Mouse (Mus musculus): ENCODE results near the gene Tmc8. TPM values are rescaled to one million over a fixed set of nuclear protein-coding genes. Genes with fewer than 3 reads are reported as not detected.
A peak's percentile ranks its signal among the peaks of the same experiment; 100 is the strongest.

Tmc8 gene
- polyA plus RNA-seq, 1 experiment = 3.1 TPM

GRCm38 (mm10) chr11:117790286-117790685 is 8.4 kb downstream of the Tmc8 start:
- no peak overlapping the region for H3K9ac ChIP-seq (ENCODE audit: low read depth, poor library complexity, severe bottlenecking)
- no peaks in the 10 kb centered on the region for H3K27me3 ChIP-seq (ENCODE audit: control insufficient read depth, insufficient read depth, low read length, poor library complexity, severe bottlenecking)
- no peak overlapping the region for H3K27ac ChIP-seq (ENCODE audit: insufficient read depth, low read length)

GRCm38 (mm10) chr11:117790703-117791440 is 9.0 kb downstream of the Tmc8 start:
- TF ChIP-seq CTCF (IDR thresholded peaks at IDR 0.05; ENCODE audit: low read depth, low read length) (peak; percentile 62), POLR2A (IDR thresholded peaks at IDR 0.05; ENCODE audit: insufficient read depth, low read length) (no peak)
- peak overlapping the region; percentile 1 for H3K4me3 ChIP-seq (ENCODE audit: low read depth, low read length)
- no peak overlapping the region for H3K27ac ChIP-seq (ENCODE audit: insufficient read depth, low read length)

More at GRCm38 (mm10) chr11:117790286-117790685, 8.4 kb downstream of the Tmc8 start:
- Histone ChIP-seq H3K36me3 (ENCODE audit: control insufficient read depth, insufficient read depth, low read length, poor library complexity, severe bottlenecking) (no peaks in the 10 kb centered on the region), H3K4me3 (ENCODE audit: low read depth, low read length) (peak overlapping the region; percentile 41), H3K9me3 (replicated peaks; ENCODE audit: control insufficient read depth, insufficient read depth, low read length, poor library complexity, severe bottlenecking) (no peaks in the 10 kb centered on the region), H3K4me1 (ENCODE audit: control insufficient read depth, insufficient read depth, low read length) (peaks cover 3% of the 10 kb centered on the region)
- peak; percentile 86 for TF ChIP-seq CTCF (IDR thresholded peaks at IDR 0.05; ENCODE audit: low read depth, low read length)
- TF ChIP-seq POLR2A (IDR thresholded peaks at IDR 0.05; ENCODE audit: insufficient read depth, low read length) = no peak
- 0 out of 2 replicates have a peak, but pooled peaks have one; percentile 7 for TF ChIP-seq EP300 (IDR thresholded peaks at IDR 0.05; ENCODE audit: insufficient read depth, low read depth, low read length)

GRCm38 (mm10) chr11:117791441-117791761 is 9.5 kb downstream of the Tmc8 start:
- TF ChIP-seq EP300 (IDR thresholded peaks at IDR 0.05; ENCODE audit: insufficient read depth, low read depth, low read length) (no peak), CTCF (IDR thresholded peaks at IDR 0.05; ENCODE audit: low read depth, low read length) (no peak), POLR2A (IDR thresholded peaks at IDR 0.05; ENCODE audit: insufficient read depth, low read length) (no peak)
- Histone ChIP-seq H3K4me3 (ENCODE audit: low read depth, low read length) (no peak overlapping the region), H3K9ac (ENCODE audit: low read depth, poor library complexity, severe bottlenecking) (0 out of 2 replicates have a peak overlapping the region, but pooled peaks have one; percentile 5), H3K4me1 (ENCODE audit: control insufficient read depth, insufficient read depth, low read length) (peaks cover 3% of the 10 kb centered on the region), H3K36me3 (ENCODE audit: control insufficient read depth, insufficient read depth, low read length, poor library complexity, severe bottlenecking) (no peaks in the 10 kb centered on the region), H3K27me3 (ENCODE audit: control insufficient read depth, insufficient read depth, low read length, poor library complexity, severe bottlenecking) (no peaks in the 10 kb centered on the region), H3K27ac (ENCODE audit: insufficient read depth, low read length) (no peak overlapping the region), H3K9me3 (replicated peaks; ENCODE audit: control insufficient read depth, insufficient read depth, low read length, poor library complexity, severe bottlenecking) (no peaks in the 10 kb centered on the region)

More at GRCm38 (mm10) chr11:117790703-117791440, 9.0 kb downstream of the Tmc8 start:
- no peaks in the 10 kb centered on the region for H3K27me3 ChIP-seq (ENCODE audit: control insufficient read depth, insufficient read depth, low read length, poor library complexity, severe bottlenecking)
- H3K9ac ChIP-seq (ENCODE audit: low read depth, poor library complexity, severe bottlenecking) = 0 out of 2 replicates have a peak overlapping the region, but pooled peaks have one; percentile 5
- no peaks in the 10 kb centered on the region for H3K9me3 ChIP-seq (replicated peaks; ENCODE audit: control insufficient read depth, insufficient read depth, low read length, poor library complexity, severe bottlenecking)
- H3K36me3 ChIP-seq (ENCODE audit: control insufficient read depth, insufficient read depth, low read length, poor library complexity, severe bottlenecking) = no peaks in the 10 kb centered on the region
- peaks cover 3% of the 10 kb centered on the region for H3K4me1 ChIP-seq (ENCODE audit: control insufficient read depth, insufficient read depth, low read length)

DNA sequence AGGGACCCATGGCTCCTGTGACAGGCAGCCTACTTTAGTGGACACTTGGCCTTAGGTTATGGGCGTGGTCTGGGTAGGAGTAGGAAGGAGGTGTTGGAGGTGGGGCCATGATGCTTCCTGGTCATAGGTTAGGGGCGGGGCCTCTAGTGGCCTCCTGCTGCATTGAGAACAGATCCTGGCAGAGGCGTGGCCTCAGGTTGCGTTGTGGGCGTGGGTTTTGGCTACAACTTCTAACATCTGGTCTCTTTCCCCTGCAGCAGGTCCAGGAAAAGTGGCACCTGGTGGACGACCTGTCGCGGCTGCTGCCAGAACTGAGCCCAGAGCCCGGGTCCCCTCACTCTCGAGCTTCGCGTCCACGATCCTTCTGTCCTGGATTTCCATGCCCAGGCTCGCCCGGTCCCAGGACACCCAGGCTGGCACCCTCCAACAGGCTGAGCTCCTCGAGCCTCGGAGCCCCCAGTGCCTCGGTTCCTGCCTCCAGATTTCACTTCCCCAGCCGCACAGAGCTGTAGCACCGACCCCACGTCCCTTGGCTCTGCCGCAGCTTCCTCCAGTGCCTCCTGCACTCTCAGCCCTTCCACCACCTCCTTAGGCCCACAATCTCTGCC is 10.5 kb downstream of the Tmc8 start:
- Histone ChIP-seq H3K27ac (ENCODE audit: insufficient read depth, low read length) (no peak overlapping the region), H3K4me1 (ENCODE audit: control insufficient read depth, insufficient read depth, low read length) (peaks cover 3% of the 10 kb centered on the region), H3K9me3 (replicated peaks; ENCODE audit: control insufficient read depth, insufficient read depth, low read length, poor library complexity, severe bottlenecking) (no peaks in the 10 kb centered on the region), H3K36me3 (ENCODE audit: control insufficient read depth, insufficient read depth, low read length, poor library complexity, severe bottlenecking) (no peaks in the 10 kb centered on the region), H3K4me3 (ENCODE audit: low read depth, low read length) (peak overlapping the region; percentile 34), H3K9ac (ENCODE audit: low read depth, poor library complexity, severe bottlenecking) (peak overlapping the region; percentile 11), H3K27me3 (ENCODE audit: control insufficient read depth, insufficient read depth, low read length, poor library complexity, severe bottlenecking) (no peaks in the 10 kb centered on the region)
- TF ChIP-seq POLR2A (IDR thresholded peaks at IDR 0.05; ENCODE audit: insufficient read depth, low read length) (no peak), EP300 (IDR thresholded peaks at IDR 0.05; ENCODE audit: insufficient read depth, low read depth, low read length) (peak; percentile 42; the same call in 1 of the 2 replicates), CTCF (IDR thresholded peaks at IDR 0.05; ENCODE audit: low read depth, low read length) (no peak)

DNA sequence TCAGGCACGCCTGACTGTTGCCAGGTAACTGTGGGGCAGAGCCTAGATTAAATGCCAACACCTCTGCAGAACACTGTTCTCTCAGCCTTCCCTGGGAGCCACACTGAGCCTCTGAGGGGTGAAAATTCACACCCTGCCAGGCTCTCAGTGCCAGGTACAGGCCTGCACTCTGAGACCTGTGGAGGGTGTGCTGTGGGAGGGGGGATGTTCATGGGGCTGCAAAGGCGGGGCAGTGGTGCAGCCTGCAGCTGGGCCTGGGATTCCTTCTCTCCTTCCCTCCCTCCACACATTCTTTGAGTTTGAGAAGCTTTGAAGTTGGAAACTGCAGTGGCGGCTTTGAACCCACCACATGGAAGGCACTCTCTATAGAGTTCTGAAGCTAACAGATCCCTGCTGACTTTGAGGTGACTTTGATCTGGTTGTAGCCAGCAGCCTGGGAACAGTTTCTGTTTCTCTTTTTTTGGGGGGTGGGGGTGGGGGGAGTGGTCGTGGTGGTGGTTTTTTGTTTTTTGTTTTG is 12.2 kb downstream of the Tmc8 start:
- Histone ChIP-seq H3K4me1 (ENCODE audit: control insufficient read depth, insufficient read depth, low read length) (peaks cover 3% of the 10 kb centered on the region), H3K9ac (ENCODE audit: low read depth, poor library complexity, severe bottlenecking) (no peak overlapping the region), H3K9me3 (replicated peaks; ENCODE audit: control insufficient read depth, insufficient read depth, low read length, poor library complexity, severe bottlenecking) (no peaks in the 10 kb centered on the region), H3K4me3 (ENCODE audit: low read depth, low read length) (no peak overlapping the region), H3K27me3 (ENCODE audit: control insufficient read depth, insufficient read depth, low read length, poor library complexity, severe bottlenecking) (no peaks in the 10 kb centered on the region), H3K36me3 (ENCODE audit: control insufficient read depth, insufficient read depth, low read length, poor library complexity, severe bottlenecking) (no peaks in the 10 kb centered on the region), H3K27ac (ENCODE audit: insufficient read depth, low read length) (no peak overlapping the region)
- TF ChIP-seq POLR2A (IDR thresholded peaks at IDR 0.05; ENCODE audit: insufficient read depth, low read length) (no peak), EP300 (IDR thresholded peaks at IDR 0.05; ENCODE audit: insufficient read depth, low read depth, low read length) (no peak), CTCF (IDR thresholded peaks at IDR 0.05; ENCODE audit: low read depth, low read length) (no peak)

- Histone ChIP-seq H3K9ac (ENCODE audit: low read depth, poor library complexity, severe bottlenecking) (no peak overlapping the region), H3K36me3 (ENCODE audit: control insufficient read depth, insufficient read depth, low read length, poor library complexity, severe bottlenecking) (no peaks in the 10 kb centered on the region), H3K9me3 (replicated peaks; ENCODE audit: control insufficient read depth, insufficient read depth, low read length, poor library complexity, severe bottlenecking) (no peaks in the 10 kb centered on the region), H3K4me3 (ENCODE audit: low read depth, low read length) (no peak overlapping the region), H3K4me1 (ENCODE audit: control insufficient read depth, insufficient read depth, low read length) (peaks cover 1% of the 10 kb centered on the region), H3K27me3 (ENCODE audit: control insufficient read depth, insufficient read depth, low read length, poor library complexity, severe bottlenecking) (no peaks in the 10 kb centered on the region), H3K27ac (ENCODE audit: insufficient read depth, low read length) (no peak overlapping the region)
- TF ChIP-seq EP300 (IDR thresholded peaks at IDR 0.05; ENCODE audit: insufficient read depth, low read depth, low read length) = no peak
- no peak for TF ChIP-seq POLR2A (IDR thresholded peaks at IDR 0.05; ENCODE audit: insufficient read depth, low read length)
- no peak for TF ChIP-seq CTCF (IDR thresholded peaks at IDR 0.05; ENCODE audit: low read depth, low read length)
These were observed 15.1 kb downstream of the Tmc8 start for GRCm38 (mm10) chr11:117796954-117797353.

All from ES-Bruce4 (cell line).